Mouse (Mus musculus): ENCODE results near the gene Syvn1. TPM values are rescaled to one million over a fixed set of nuclear protein-coding genes. Genes with fewer than 3 reads are reported as not detected.

The Syvn1 gene
- polyA plus RNA-seq, 1 experiment, result 24.3 TPM

GRCm38 (mm10) chr19:6007013-6007412 is 39.4 kb upstream of the Syvn1 start:
- no peaks in the 10 kb centered on the region for H3K79me2 ChIP-seq (ENCODE audit: control insufficient read depth, insufficient read depth)
- H3K27me3 ChIP-seq (ENCODE audit: control insufficient read depth, insufficient read depth, insufficient read length), result no peaks in the 10 kb centered on the region
- no peak overlapping the region for H3K4me2 ChIP-seq (ENCODE audit: low read depth)
- TF ChIP-seq TCF12 (IDR thresholded peaks at IDR 0.05; ENCODE audit: insufficient read depth, poor library complexity, severe bottlenecking), result no peak
- TF ChIP-seq MYOD1 (IDR thresholded peaks at IDR 0.05; ENCODE audit: control insufficient read depth in 1 of 3, insufficient read length in 2 of 3, low read depth in 2 of 3), result no peak
- TF ChIP-seq SRF (IDR thresholded peaks at IDR 0.05; ENCODE audit: control insufficient read depth, insufficient read length, low read depth), result no peak
- TF ChIP-seq MYOG (IDR thresholded peaks at IDR 0.05; ENCODE audit: control insufficient read depth in 1 of 3, insufficient read depth in 1 of 3, insufficient read length in 2 of 3, low read depth in 2 of 3), result no peak
- TF ChIP-seq TCF3 (IDR thresholded peaks at IDR 0.05; ENCODE audit: insufficient read length, low read depth), result no peak
- no peak for TF ChIP-seq E2F4 (IDR thresholded peaks at IDR 0.05; ENCODE audit: insufficient read depth)
- no peak for TF ChIP-seq REST (IDR thresholded peaks at IDR 0.05; ENCODE audit: insufficient read depth, insufficient read length)
- no peak for TF ChIP-seq USF1 (IDR thresholded peaks at IDR 0.05; ENCODE audit: low read depth)
- no peak for TF ChIP-seq POLR2A (IDR thresholded peaks at IDR 0.05; ENCODE audit: insufficient read length, low read depth)
- no peak for TF ChIP-seq POLR2AphosphoS2 (IDR thresholded peaks at IDR 0.05; ENCODE audit: insufficient read length, low read depth)
- no peak for TF ChIP-seq MAX (IDR thresholded peaks at IDR 0.05; ENCODE audit: low read depth)
- no peak for TF ChIP-seq CEBPB (IDR thresholded peaks at IDR 0.05; ENCODE audit: insufficient read depth, poor library complexity, severe bottlenecking)
- no peak overlapping the region for H3K4me3 ChIP-seq
- H3ac ChIP-seq (ENCODE audit: control insufficient read depth, insufficient read length), result no peak overlapping the region
- H3K36me3 ChIP-seq (ENCODE audit: control insufficient read depth, insufficient read depth), result peaks cover 4% of the 10 kb centered on the region

- no peak for TF ChIP-seq MYOD1 (IDR thresholded peaks at IDR 0.05; ENCODE audit: control insufficient read depth in 1 of 3, insufficient read length in 2 of 3, low read depth in 2 of 3)
- no peak for TF ChIP-seq CEBPB (IDR thresholded peaks at IDR 0.05; ENCODE audit: insufficient read depth, poor library complexity, severe bottlenecking)
- TF ChIP-seq TCF3 (IDR thresholded peaks at IDR 0.05; ENCODE audit: insufficient read length, low read depth), result no peak
- no peak for TF ChIP-seq TCF12 (IDR thresholded peaks at IDR 0.05; ENCODE audit: insufficient read depth, poor library complexity, severe bottlenecking)
- no peak for TF ChIP-seq MAX (IDR thresholded peaks at IDR 0.05; ENCODE audit: low read depth)
- TF ChIP-seq REST (IDR thresholded peaks at IDR 0.05; ENCODE audit: insufficient read depth, insufficient read length), result no peak
- no peak for TF ChIP-seq POLR2A (IDR thresholded peaks at IDR 0.05; ENCODE audit: insufficient read length, low read depth)
- TF ChIP-seq POLR2AphosphoS2 (IDR thresholded peaks at IDR 0.05; ENCODE audit: insufficient read length, low read depth), result no peak
- no peak for TF ChIP-seq MYOG (IDR thresholded peaks at IDR 0.05; ENCODE audit: control insufficient read depth in 1 of 3, insufficient read depth in 1 of 3, insufficient read length in 2 of 3, low read depth in 2 of 3)
- H3K4me3 ChIP-seq, result no peak overlapping the region
- H3ac ChIP-seq (ENCODE audit: control insufficient read depth, insufficient read length), result no peak overlapping the region
- no peaks in the 10 kb centered on the region for H3K27me3 ChIP-seq (ENCODE audit: control insufficient read depth, insufficient read depth, insufficient read length)
- H3K79me2 ChIP-seq (ENCODE audit: control insufficient read depth, insufficient read depth), result peaks cover 6% of the 10 kb centered on the region
- H3K36me3 ChIP-seq (ENCODE audit: control insufficient read depth, insufficient read depth), result peaks cover 4% of the 10 kb centered on the region
- H3K4me2 ChIP-seq (ENCODE audit: low read depth), result no peak overlapping the region
Measured at GRCm38 (mm10) chr19:6009137-6009536, 37.2 kb upstream of the Syvn1 start.

- no peaks in the 10 kb centered on the region for H3K27me3 ChIP-seq (ENCODE audit: control insufficient read depth, insufficient read depth, insufficient read length)
- peaks cover 3% of the 10 kb centered on the region for H3K36me3 ChIP-seq (ENCODE audit: control insufficient read depth, insufficient read depth)
- no peak overlapping the region for H3ac ChIP-seq (ENCODE audit: control insufficient read depth, insufficient read length)
- H3K79me2 ChIP-seq (ENCODE audit: control insufficient read depth, insufficient read depth), result peaks cover 12% of the 10 kb centered on the region
- peak overlapping the region; percentile 79 for H3K4me3 ChIP-seq
- peak overlapping the region; percentile 100 for H3K4me2 ChIP-seq (ENCODE audit: low read depth)
- TF ChIP-seq MAX (IDR thresholded peaks at IDR 0.05; ENCODE audit: low read depth), result no peak
- TF ChIP-seq MYOD1 (IDR thresholded peaks at IDR 0.05; ENCODE audit: control insufficient read depth in 1 of 3, insufficient read length in 2 of 3, low read depth in 2 of 3), result no peak
- TF ChIP-seq TCF3 (IDR thresholded peaks at IDR 0.05; ENCODE audit: insufficient read length, low read depth), result no peak
- no peak for TF ChIP-seq POLR2AphosphoS2 (IDR thresholded peaks at IDR 0.05; ENCODE audit: insufficient read length, low read depth)
- TF ChIP-seq POLR2A (IDR thresholded peaks at IDR 0.05; ENCODE audit: insufficient read length, low read depth), result no peak
- no peak for TF ChIP-seq E2F4 (IDR thresholded peaks at IDR 0.05; ENCODE audit: insufficient read depth)
- TF ChIP-seq REST (IDR thresholded peaks at IDR 0.05; ENCODE audit: insufficient read depth, insufficient read length), result no peak
- TF ChIP-seq MYOG (IDR thresholded peaks at IDR 0.05; ENCODE audit: control insufficient read depth in 1 of 3, insufficient read depth in 1 of 3, insufficient read length in 2 of 3, low read depth in 2 of 3), result no peak
- TF ChIP-seq USF1 (IDR thresholded peaks at IDR 0.05; ENCODE audit: low read depth), result no peak
- no peak for TF ChIP-seq CEBPB (IDR thresholded peaks at IDR 0.05; ENCODE audit: insufficient read depth, poor library complexity, severe bottlenecking)
- no peak for TF ChIP-seq SRF (IDR thresholded peaks at IDR 0.05; ENCODE audit: control insufficient read depth, insufficient read length, low read depth)
- no peak for TF ChIP-seq TCF12 (IDR thresholded peaks at IDR 0.05; ENCODE audit: insufficient read depth, poor library complexity, severe bottlenecking)
Measured at GRCm38 (mm10) chr19:6013691-6014090, 32.7 kb upstream of the Syvn1 start.

GRCm38 (mm10) chr19:6014991-6015510 is 31.3 kb upstream of the Syvn1 start:
- no peak for TF ChIP-seq CEBPB (IDR thresholded peaks at IDR 0.05; ENCODE audit: insufficient read depth, poor library complexity, severe bottlenecking)
- TF ChIP-seq USF1 (IDR thresholded peaks at IDR 0.05; ENCODE audit: low read depth), result no peak
- TF ChIP-seq REST (IDR thresholded peaks at IDR 0.05; ENCODE audit: insufficient read depth, insufficient read length), result no peak
- peak; percentile 79 for TF ChIP-seq POLR2A (IDR thresholded peaks at IDR 0.05; ENCODE audit: insufficient read length, low read depth)
- TF ChIP-seq MAX (IDR thresholded peaks at IDR 0.05; ENCODE audit: low read depth), result no peak
- no peak for TF ChIP-seq TCF12 (IDR thresholded peaks at IDR 0.05; ENCODE audit: insufficient read depth, poor library complexity, severe bottlenecking)
- TF ChIP-seq E2F4 (IDR thresholded peaks at IDR 0.05; ENCODE audit: insufficient read depth), result no peak
- TF ChIP-seq MYOG (IDR thresholded peaks at IDR 0.05; ENCODE audit: control insufficient read depth in 1 of 3, insufficient read depth in 1 of 3, insufficient read length in 2 of 3, low read depth in 2 of 3), result no peak
- no peak for TF ChIP-seq MYOD1 (IDR thresholded peaks at IDR 0.05; ENCODE audit: control insufficient read depth in 1 of 3, insufficient read length in 2 of 3, low read depth in 2 of 3)
- no peak for TF ChIP-seq TCF3 (IDR thresholded peaks at IDR 0.05; ENCODE audit: insufficient read length, low read depth)
- no peak for TF ChIP-seq SRF (IDR thresholded peaks at IDR 0.05; ENCODE audit: control insufficient read depth, insufficient read length, low read depth)
- TF ChIP-seq POLR2AphosphoS2 (IDR thresholded peaks at IDR 0.05; ENCODE audit: insufficient read length, low read depth), result peak; percentile 87
- no peaks in the 10 kb centered on the region for H3K27me3 ChIP-seq (ENCODE audit: control insufficient read depth, insufficient read depth, insufficient read length)

More at GRCm38 (mm10) chr19:6014991-6015510, 31.3 kb upstream of the Syvn1 start:
- H3ac ChIP-seq (ENCODE audit: control insufficient read depth, insufficient read length), result peak overlapping the region; percentile 74
- H3K36me3 ChIP-seq (ENCODE audit: control insufficient read depth, insufficient read depth), result no peaks in the 10 kb centered on the region
- peaks cover 12% of the 10 kb centered on the region for H3K79me2 ChIP-seq (ENCODE audit: control insufficient read depth, insufficient read depth)
- peak overlapping the region; percentile 100 for H3K4me2 ChIP-seq (ENCODE audit: low read depth)
- peak overlapping the region; percentile 79 for H3K4me3 ChIP-seq
